Mouse (Mus musculus) megakaryocyte, embryonic 14.5 days (primary cell): ENCODE data around the gene Piezo1. TPM values are rescaled to one million over a fixed set of nuclear protein-coding genes. Genes with fewer than 3 reads are reported as not detected.

Experiments
- H3K27me3 ChIP-seq: replicated peaks from 2 replicates; pipeline ENCODE3; 2012; ENCODE audit warnings: inconsistent platforms
- H3K36me3 ChIP-seq: replicated peaks from 2 replicates; pipeline ENCODE3; 2012; ENCODE audit warnings: low read length, inconsistent platforms, mixed read lengths
- H3K4me1 ChIP-seq: 2 replicates; pipeline ENCODE4 v1.6.1; 2012; ENCODE audit warnings: inconsistent platforms
- H3K4me3 ChIP-seq: replicated peaks from 2 replicates; pipeline ENCODE3; 2012; ENCODE audit warnings: moderate library complexity, mild to moderate bottlenecking, inconsistent platforms
- H3K9me3 ChIP-seq: 2 replicates; pipeline ENCODE4 v1.6.1; 2012; ENCODE audit warnings: inconsistent platforms
- FLI1 ChIP-seq: IDR thresholded peaks from 2 replicates; pipeline ENCODE4 v1.6.1; 2012; ENCODE audit warnings: low read length, inconsistent platforms, mixed read lengths
- GATA1 ChIP-seq: IDR thresholded peaks from 3 replicates; pipeline ENCODE4 v1.6.1; 2012; ENCODE audit warnings: mixed read lengths, low read length, inconsistent platforms, borderline replicate concordance
- polyA plus RNA-seq: library from polyadenylated mRNA; stranded (reverse); fragments of >175 nt; gene quantifications from 2 replicates; pipeline ENCODE4 v1.2.3, GENCODE M21; 2012; ENCODE audit warnings: low replicate concordance; ENCODE audit not compliant: insufficient read depth

The Piezo1 gene
- polyA plus RNA-seq, 1 experiment, result 25.0 TPM

DNA sequence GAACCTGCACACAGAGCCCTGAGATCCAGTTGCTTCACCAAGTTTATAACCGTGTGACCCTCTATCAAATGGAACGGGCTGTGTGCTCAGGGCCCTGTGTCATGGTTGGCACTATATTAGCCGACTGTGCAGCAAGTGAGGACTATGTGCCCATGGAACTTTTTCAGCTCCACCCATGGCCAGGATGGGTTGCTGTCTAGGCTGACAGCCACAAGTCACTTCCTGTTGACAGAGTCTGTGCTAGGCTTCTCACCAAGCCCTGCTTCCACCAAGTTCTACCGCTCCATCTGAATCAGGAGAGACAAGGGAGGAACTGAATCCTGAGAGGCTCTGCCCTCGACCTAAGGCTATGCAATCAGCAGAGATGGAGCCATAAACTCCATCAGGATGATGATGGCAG lies 10.1 kb upstream of the Piezo1 start:
- peak overlapping the region; percentile 64 for H3K4me3 ChIP-seq
- TF ChIP-seq GATA1 (no peak), FLI1 (no peak)
- no peaks in the 10 kb centered on the region for H3K36me3 ChIP-seq
- no peaks in the 10 kb centered on the region for H3K9me3 ChIP-seq
- H3K4me1 ChIP-seq, result peaks cover 67% of the 10 kb centered on the region
- H3K27me3 ChIP-seq, result no peaks in the 10 kb centered on the region

- no peaks in the 10 kb centered on the region for H3K36me3 ChIP-seq
- H3K4me1 ChIP-seq, result peaks cover 62% of the 10 kb centered on the region
- no peaks in the 10 kb centered on the region for H3K27me3 ChIP-seq
- no peaks in the 10 kb centered on the region for H3K9me3 ChIP-seq
- TF ChIP-seq FLI1, result no peak
- no peak for TF ChIP-seq GATA1
- peak overlapping the region; percentile 62 for H3K4me3 ChIP-seq
These were observed 7.7 kb upstream of the Piezo1 start for GRCm38 (mm10) chr8:122558671-122559349.

- H3K4me3 ChIP-seq, result peak overlapping the region; percentile 91
- H3K27me3 ChIP-seq, result no peaks in the 10 kb centered on the region
- TF ChIP-seq GATA1 (no peak), FLI1 (no peak)
- peaks cover 65% of the 10 kb centered on the region for H3K4me1 ChIP-seq
- H3K36me3 ChIP-seq, result no peaks in the 10 kb centered on the region
- H3K9me3 ChIP-seq, result no peaks in the 10 kb centered on the region
These were observed 6.3 kb upstream of the Piezo1 start for GRCm38 (mm10) chr8:122557248-122558038.

DNA sequence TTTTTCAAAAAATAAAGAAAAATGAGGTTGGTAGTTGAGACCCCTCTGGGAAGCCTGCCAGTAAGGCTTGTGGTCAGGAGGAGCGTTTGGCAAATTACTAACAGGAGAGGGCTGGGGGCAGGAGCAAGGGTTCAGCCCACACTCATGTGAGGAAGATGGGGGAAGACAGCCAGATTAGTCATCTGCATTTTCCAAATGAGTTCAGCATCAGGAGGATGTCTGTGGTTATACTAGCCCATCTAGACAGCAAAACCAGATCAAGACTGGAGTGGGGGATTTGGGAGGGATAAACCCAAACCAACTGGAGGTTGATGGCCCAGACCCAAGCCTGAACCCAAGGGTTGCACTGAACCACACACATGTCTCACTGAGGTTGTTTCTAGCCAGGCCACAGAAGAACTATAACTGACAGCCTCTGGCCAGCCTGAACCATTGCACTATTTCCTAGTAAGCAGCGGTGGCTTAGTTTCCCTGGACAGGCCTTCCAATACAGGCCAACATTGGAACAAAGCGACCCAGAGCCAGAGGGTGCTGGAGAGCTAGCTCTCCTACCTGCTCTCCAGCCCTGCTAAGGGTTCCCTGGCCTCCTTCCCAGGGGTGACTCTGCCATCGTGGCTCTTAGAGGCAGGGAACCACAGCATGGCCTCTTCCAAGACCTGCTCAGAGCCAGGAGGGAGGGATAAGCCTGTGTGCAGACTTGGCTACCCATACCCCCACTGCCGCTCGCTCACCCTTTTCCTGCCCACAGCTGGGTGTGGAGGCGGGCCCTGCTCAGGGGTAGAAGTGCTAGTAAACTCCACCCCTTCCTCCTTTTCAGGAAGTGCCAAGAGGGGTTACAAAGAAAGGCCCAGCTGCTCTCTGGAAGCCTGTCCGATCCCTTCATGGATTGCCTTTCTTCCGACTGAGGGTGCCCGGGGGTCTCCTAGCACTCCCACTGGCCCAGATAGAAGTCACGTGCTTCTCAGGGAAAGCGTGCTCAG lies 5.2 kb upstream of the Piezo1 start:
- no peaks in the 10 kb centered on the region for H3K9me3 ChIP-seq
- no peaks in the 10 kb centered on the region for H3K27me3 ChIP-seq
- TF ChIP-seq FLI1, result no peak
- TF ChIP-seq GATA1, result no peak
- peaks cover 69% of the 10 kb centered on the region for H3K4me1 ChIP-seq
- peak overlapping the region; percentile 91 for H3K4me3 ChIP-seq
- H3K36me3 ChIP-seq, result no peaks in the 10 kb centered on the region

DNA sequence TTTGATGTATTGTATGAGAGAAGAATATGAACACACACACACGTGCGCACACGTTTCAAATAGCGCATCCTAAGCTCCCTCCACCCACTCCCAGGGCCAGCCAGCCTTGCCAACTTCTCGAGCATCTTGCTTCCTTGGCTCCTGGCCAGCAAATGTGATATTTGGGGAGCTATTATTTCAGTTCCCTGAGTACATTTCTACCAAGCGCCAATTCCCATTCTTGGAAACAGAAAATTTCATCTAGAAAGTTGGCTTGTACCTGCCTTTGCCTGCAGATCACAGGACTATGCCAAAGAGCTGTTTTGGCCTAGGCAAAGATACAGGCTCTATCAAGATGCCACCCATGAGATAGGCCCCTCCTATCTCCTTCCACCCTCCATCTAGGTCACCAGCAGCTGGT lies 3.7 kb upstream of the Piezo1 start:
- no peaks in the 10 kb centered on the region for H3K9me3 ChIP-seq
- no peak for TF ChIP-seq FLI1
- TF ChIP-seq GATA1, result no peak
- no peaks in the 10 kb centered on the region for H3K36me3 ChIP-seq
- no peaks in the 10 kb centered on the region for H3K27me3 ChIP-seq
- no peak overlapping the region for H3K4me3 ChIP-seq
- H3K4me1 ChIP-seq, result peaks cover 64% of the 10 kb centered on the region

- no peak for TF ChIP-seq FLI1
- TF ChIP-seq GATA1, result no peak
- Histone ChIP-seq H3K4me3 (peak overlapping the region; percentile 94), H3K27me3 (no peaks in the 10 kb centered on the region), H3K4me1 (peaks cover 70% of the 10 kb centered on the region), H3K9me3 (no peaks in the 10 kb centered on the region), H3K36me3 (peaks cover 7% of the 10 kb centered on the region)
These were observed 199 bp downstream of the Piezo1 start for GRCm38 (mm10) chr8:122550995-122551264.

GRCm38 (mm10) chr8:122550234-122550994 lies 715 bp downstream of the Piezo1 start:
- Histone ChIP-seq H3K36me3 (peaks cover 7% of the 10 kb centered on the region), H3K4me1 (peaks cover 70% of the 10 kb centered on the region), H3K27me3 (no peaks in the 10 kb centered on the region), H3K4me3 (peak overlapping the region; percentile 94), H3K9me3 (no peaks in the 10 kb centered on the region)
- TF ChIP-seq FLI1 (no peak), GATA1 (no peak)

DNA sequence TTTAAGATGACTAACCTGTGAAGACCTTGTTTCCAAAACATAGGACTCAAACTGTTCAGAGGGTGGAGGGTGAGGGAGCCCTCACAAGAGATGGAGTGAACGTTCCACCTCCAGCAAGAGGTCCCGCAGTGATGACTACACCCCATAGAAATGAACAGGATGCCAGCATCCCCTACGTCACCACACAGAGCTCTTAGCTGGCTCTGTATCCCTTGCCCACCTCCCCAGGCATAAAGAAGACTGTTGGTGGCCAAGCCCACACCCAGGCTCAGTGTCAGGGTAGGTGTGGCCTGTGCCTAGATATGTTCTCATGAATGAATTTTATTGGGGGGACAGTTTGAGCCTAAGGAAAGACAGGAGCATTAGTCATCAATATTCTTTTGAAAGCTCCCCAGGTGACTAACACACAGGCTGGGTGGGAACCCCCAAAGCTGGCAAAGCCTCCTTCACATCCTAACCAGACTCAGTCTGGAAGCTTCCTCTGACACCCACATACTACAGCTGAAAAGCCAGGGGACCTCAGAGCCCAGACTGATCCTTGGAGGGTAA lies 2.2 kb downstream of the Piezo1 start:
- H3K4me3 ChIP-seq, result peak overlapping the region; percentile 74
- peaks cover 16% of the 10 kb centered on the region for H3K36me3 ChIP-seq
- H3K4me1 ChIP-seq, result peaks cover 76% of the 10 kb centered on the region
- H3K27me3 ChIP-seq, result no peaks in the 10 kb centered on the region
- TF ChIP-seq GATA1 (no peak), FLI1 (no peak)
- no peaks in the 10 kb centered on the region for H3K9me3 ChIP-seq

DNA sequence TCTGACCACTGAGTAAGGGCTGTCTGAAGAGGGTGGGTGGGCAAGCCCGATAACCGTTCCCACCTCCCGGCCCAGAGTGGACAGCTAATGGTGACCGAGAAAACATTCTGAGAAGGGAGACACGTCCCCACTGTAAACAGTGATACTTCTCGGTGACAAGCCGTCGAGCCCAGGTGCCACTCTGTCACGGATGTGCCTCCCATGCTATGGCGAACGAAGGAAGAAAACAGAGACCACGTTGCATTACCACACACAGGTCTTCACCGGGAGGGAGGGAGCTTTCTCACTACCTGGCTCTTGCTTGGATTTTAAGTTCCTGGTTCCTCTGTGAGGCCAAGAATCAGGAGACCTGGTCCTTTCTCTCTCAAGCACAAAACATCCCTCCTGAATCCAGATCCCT lies 2.8 kb downstream of the Piezo1 start:
- H3K4me1 ChIP-seq, result peaks cover 82% of the 10 kb centered on the region
- peaks cover 22% of the 10 kb centered on the region for H3K36me3 ChIP-seq

More for the DNA sequence above, 2.8 kb downstream of the Piezo1 start:
- H3K4me3 ChIP-seq, result peak overlapping the region; percentile 76
- no peaks in the 10 kb centered on the region for H3K9me3 ChIP-seq
- no peak for TF ChIP-seq FLI1
- no peaks in the 10 kb centered on the region for H3K27me3 ChIP-seq
